Mouse (Mus musculus) heart, embryonic 11.5 days (tissue): ENCODE measurements around the gene Olfr159. TPM values are rescaled to one million over a fixed set of nuclear protein-coding genes. Genes with fewer than 3 reads are reported as not detected.

Experiments used
- ATAC-seq: fragments of 200-750 bp; cut with Nextera tagmentation; replicated peaks from 2 replicates; pipeline ENCODE4 v1.8.0; 2017; ENCODE audit warnings: moderate library complexity; ENCODE audit not compliant: insufficient number of reproducible peaks, low FRiP score, low TSS enrichment
- H3K27ac ChIP-seq: fragments of 300-500 bp; sonication (generic); 2 replicates; pipeline ENCODE4 v1.5.1; 2014; ENCODE audit warnings: mild to moderate bottlenecking, low read depth, low read length
- H3K27me3 ChIP-seq: fragments of 300-500 bp; sonication (generic); 2 replicates; pipeline ENCODE4 v1.6.1; 2014; ENCODE audit warnings: mild to moderate bottlenecking, low read length, mixed read lengths; ENCODE audit not compliant: control insufficient read depth, insufficient read depth
- H3K36me3 ChIP-seq: fragments of 300-500 bp; sonication (generic); 2 replicates; pipeline ENCODE4 v1.6.1; 2014; ENCODE audit warnings: mild to moderate bottlenecking, low read length, moderate library complexity, mixed read lengths; ENCODE audit not compliant: control insufficient read depth, insufficient read depth
- H3K4me1 ChIP-seq: fragments of 300-500 bp; sonication (generic); 2 replicates; pipeline ENCODE4 v1.6.1; 2014; ENCODE audit warnings: low read length; ENCODE audit not compliant: control insufficient read depth, insufficient read depth
- H3K4me2 ChIP-seq: fragments of 300-500 bp; sonication (generic); 2 replicates; pipeline ENCODE4 v1.6.1; 2014; ENCODE audit warnings: mild to moderate bottlenecking, moderate library complexity
- H3K4me3 ChIP-seq: fragments of 300-500 bp; sonication (generic); 2 replicates; pipeline ENCODE4 v1.5.1; 2014; ENCODE audit warnings: low read depth, low read length
- H3K9ac ChIP-seq: fragments of 300-500 bp; sonication (generic); 2 replicates; pipeline ENCODE4 v1.6.1; 2014; ENCODE audit warnings: mild to moderate bottlenecking, low read depth, low read length, moderate library complexity
- H3K9me3 ChIP-seq: fragments of 300-500 bp; sonication (generic); replicated peaks from 2 replicates; pipeline ENCODE4 v1.6.1; 2016; ENCODE audit warnings: low read length; ENCODE audit not compliant: control insufficient read depth
- WGBS: fragments of 180-500 bp; shearing (Covaris S2); extraction: QIAGEN DNeasy Blood & Tissue Kit; methylation state at CpG from one replicate; pipeline ENCODE4 v1.1.7; 2014; ENCODE audit not compliant: insufficient replicate concordance; 5-methylcytosine and 5-hydroxymethylcytosine counted together
- polyA plus RNA-seq: library from polyadenylated mRNA; unstranded; fragments of >200 nt; fragmentation: Nextera tagmentation; extraction: Ambion mirVana; gene quantifications from 2 replicates; pipeline ENCODE4 v1.2.1, GENCODE M21; 2014

Gene Olfr159
- polyA plus RNA-seq, 1 experiment from 2014 or later = not detected

DNA sequence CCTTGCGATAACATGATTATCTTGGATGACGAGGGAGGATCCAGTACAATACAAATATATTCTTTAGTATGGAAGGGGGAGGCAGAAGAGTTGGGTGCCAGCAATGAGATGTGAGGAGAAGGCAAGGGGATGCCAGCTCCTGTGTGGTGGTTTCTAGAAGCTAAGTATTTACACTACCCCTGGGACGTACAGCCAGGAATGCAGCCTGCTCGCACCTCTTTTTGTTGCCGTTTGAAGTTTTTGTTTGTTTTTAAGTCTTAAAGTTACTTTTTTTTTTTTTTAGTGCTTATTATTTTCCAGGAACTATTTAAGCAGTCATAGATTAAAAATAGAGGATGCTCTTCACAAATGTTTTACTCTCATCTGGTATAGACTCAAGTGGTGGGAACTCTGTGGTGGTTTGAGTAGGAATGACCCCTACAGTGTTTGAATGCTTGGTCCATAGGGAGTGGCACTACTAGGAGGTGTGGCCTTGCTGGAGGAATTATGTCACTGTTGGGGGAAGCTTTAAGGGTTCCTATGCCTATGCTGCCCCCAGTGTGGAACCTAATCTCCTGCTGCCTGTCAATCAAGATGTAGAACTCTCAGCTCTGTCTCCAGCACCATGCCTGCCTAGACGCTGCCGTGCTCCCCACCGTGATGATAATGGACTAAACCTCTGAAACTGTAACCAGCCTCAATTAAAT lies 31.7 kb downstream of the Olfr159 start:
- Histone ChIP-seq H3K36me3 (no peaks in the 10 kb centered on the region), H3K4me1 (no peaks in the 10 kb centered on the region), H3K9ac (no peak overlapping the region), H3K27ac (no peak overlapping the region), H3K4me2 (no peak overlapping the region), H3K9me3 (no peaks in the 10 kb centered on the region), H3K4me3 (no peak overlapping the region), H3K27me3 (no peaks in the 10 kb centered on the region)
- 46% methylated on average over 8 of the region's 8 CpGs for WGBS
- ATAC-seq = no peak

GRCm38 (mm10) chr4:43737144-43737543 lies 33.7 kb downstream of the Olfr159 start:
- no peak overlapping the region for H3K4me3 ChIP-seq
- no peaks in the 10 kb centered on the region for H3K9me3 ChIP-seq
- H3K4me2 ChIP-seq = no peak overlapping the region
- no peak for ATAC-seq
- H3K4me1 ChIP-seq = peaks cover 6% of the 10 kb centered on the region
- H3K9ac ChIP-seq = no peak overlapping the region
- no peak overlapping the region for H3K27ac ChIP-seq
- 73% methylated on average over 6 of the region's 6 CpGs for WGBS
- H3K36me3 ChIP-seq = no peaks in the 10 kb centered on the region
- no peaks in the 10 kb centered on the region for H3K27me3 ChIP-seq

DNA sequence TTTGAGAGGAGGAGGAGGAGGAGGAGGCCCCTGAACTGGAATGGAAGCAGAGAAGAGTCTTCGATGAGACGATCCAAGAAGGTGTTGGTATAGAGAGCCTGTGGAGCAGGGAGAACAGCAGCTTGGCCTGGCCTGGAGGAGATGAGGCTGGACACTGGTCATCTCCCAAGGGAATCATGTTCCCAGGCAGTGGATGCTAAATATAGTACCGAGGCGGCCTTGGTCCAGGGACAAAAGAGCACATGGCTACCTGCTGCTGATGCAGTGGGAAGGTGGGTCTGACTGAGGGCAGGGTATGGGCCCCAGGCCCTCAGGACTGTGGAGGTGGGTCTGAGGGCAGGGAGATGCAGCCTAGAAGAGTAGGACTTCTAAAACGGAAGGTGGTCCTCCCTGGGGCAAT lies 37.6 kb downstream of the Olfr159 start:
- no peak overlapping the region for H3K27ac ChIP-seq
- no peak for ATAC-seq

DNA sequence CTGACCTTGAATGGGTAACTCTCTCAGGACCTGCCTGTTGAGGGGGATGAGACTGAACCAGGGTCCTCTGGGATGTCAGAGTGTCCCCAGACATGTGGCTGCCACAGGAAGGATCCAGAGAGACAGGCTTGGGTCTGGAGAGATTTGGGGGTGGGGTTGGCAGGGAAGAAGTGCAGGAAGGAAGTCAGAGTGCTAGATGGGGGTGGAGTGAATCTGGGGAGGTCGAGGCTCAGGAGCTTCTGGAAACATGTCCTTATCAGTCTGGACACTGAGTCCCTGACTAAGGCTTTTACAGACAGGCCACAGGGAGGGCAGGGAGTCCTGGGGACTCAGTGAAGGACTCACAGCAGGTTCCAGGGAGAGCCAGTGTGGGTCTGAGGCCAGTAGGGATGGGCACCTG lies 38.6 kb downstream of the Olfr159 start:
- ATAC-seq = no peak
- no peak overlapping the region for H3K4me3 ChIP-seq
- WGBS = 4% methylated on average over 1 of the region's 1 CpGs
- no peaks in the 10 kb centered on the region for H3K36me3 ChIP-seq
- H3K9me3 ChIP-seq = no peaks in the 10 kb centered on the region
- H3K9ac ChIP-seq = no peak overlapping the region
- peaks cover 42% of the 10 kb centered on the region for H3K4me1 ChIP-seq
- H3K27ac ChIP-seq = no peak overlapping the region
- H3K27me3 ChIP-seq = no peaks in the 10 kb centered on the region
- H3K4me2 ChIP-seq = no peak overlapping the region

More for the DNA sequence above, 37.6 kb downstream of the Olfr159 start:
- Histone ChIP-seq H3K9me3 (no peaks in the 10 kb centered on the region), H3K36me3 (no peaks in the 10 kb centered on the region), H3K4me2 (no peak overlapping the region), H3K27me3 (no peaks in the 10 kb centered on the region), H3K9ac (no peak overlapping the region), H3K4me1 (peaks cover 33% of the 10 kb centered on the region), H3K4me3 (no peak overlapping the region)
- WGBS = 63% methylated on average over 5 of the region's 5 CpGs

DNA sequence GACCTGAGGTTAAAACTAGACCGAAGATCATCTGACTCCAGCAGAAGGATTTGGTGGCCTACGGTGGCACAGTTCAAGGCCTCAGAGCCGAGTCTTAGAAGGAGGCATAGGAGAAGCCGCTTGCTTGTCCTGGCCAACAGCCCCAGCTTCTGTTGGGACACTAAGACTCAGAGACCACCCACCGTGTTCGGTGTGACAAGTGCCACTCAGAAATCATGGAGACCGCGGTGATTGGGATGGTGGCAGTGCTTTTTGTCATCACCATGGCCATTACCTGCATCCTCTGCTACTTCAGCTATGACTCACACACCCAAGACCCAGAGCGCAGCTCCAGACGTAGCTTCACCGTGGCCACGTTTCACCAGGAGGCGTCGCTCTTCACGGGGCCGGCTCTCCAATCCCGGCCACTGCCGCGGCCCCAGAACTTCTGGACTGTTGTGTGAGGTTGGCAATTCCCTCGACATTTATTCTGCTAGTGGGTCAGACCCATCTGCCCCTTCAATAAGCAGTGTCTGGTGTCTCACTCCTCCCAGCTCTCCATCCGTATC lies 40.0 kb downstream of the Olfr159 start:
- H3K9ac ChIP-seq = no peak overlapping the region

GRCm38 (mm10) chr4:43729794-43730550 lies 40.8 kb downstream of the Olfr159 start, which contains the start of gene Spaar:
TSS of gene Spaar (plus strand) at chr4:43730034.
- ATAC-seq = no peak
- Histone ChIP-seq H3K9ac (0 out of 2 replicates have a peak within 1 kb of the TSS, but pooled peaks have one; percentile 56), H3K27ac (peak within 1 kb of the TSS; percentile 80), H3K27me3 (no peaks in the 10 kb centered on the region), H3K4me1 (peaks cover 48% of the 10 kb centered on the region), H3K4me2 (peak within 1 kb of the TSS; percentile 34), H3K9me3 (no peaks in the 10 kb centered on the region), H3K4me3 (no peak within 1 kb of the TSS), H3K36me3 (no peaks in the 10 kb centered on the region)
- 31% methylated on average over 14 of the region's 14 CpGs for WGBS

More for the DNA sequence above, 40.0 kb downstream of the Olfr159 start:
- Histone ChIP-seq H3K36me3 (no peaks in the 10 kb centered on the region), H3K9me3 (no peaks in the 10 kb centered on the region), H3K4me1 (peaks cover 48% of the 10 kb centered on the region), H3K4me2 (no peak overlapping the region; the same call in 1 of the 2 replicates), H3K4me3 (no peak overlapping the region), H3K27ac (no peak overlapping the region), H3K27me3 (no peaks in the 10 kb centered on the region)
- 50% methylated on average over 21 of the region's 21 CpGs for WGBS
- no peak for ATAC-seq

- Histone ChIP-seq H3K4me2 (no peak overlapping the region), H3K36me3 (no peaks in the 10 kb centered on the region), H3K9ac (no peak overlapping the region), H3K27me3 (no peaks in the 10 kb centered on the region), H3K27ac (peak overlapping the region; percentile 80), H3K4me3 (no peak overlapping the region), H3K4me1 (peaks cover 48% of the 10 kb centered on the region), H3K9me3 (no peaks in the 10 kb centered on the region)
- no peak for ATAC-seq
- whole genome bisulfite sequencing = 41% methylated on average over 3 of the region's 3 CpGs
Observed at GRCm38 (mm10) chr4:43729126-43729525, 41.7 kb downstream of the Olfr159 start.

GRCm38 (mm10) chr4:43728576-43728954 lies 42.2 kb downstream of the Olfr159 start:
- Histone ChIP-seq H3K4me2 (peak overlapping the region; percentile 27; the same call in 1 of the 2 replicates), H3K36me3 (no peaks in the 10 kb centered on the region), H3K4me3 (no peak overlapping the region), H3K9ac (0 out of 2 replicates have a peak overlapping the region, but pooled peaks have one; percentile 56), H3K27ac (peak overlapping the region; percentile 80), H3K4me1 (peaks cover 48% of the 10 kb centered on the region), H3K9me3 (no peaks in the 10 kb centered on the region), H3K27me3 (no peaks in the 10 kb centered on the region)
- WGBS = 17% methylated on average over 5 of the region's 5 CpGs
- ATAC-seq = peak; percentile 11; the same call in 1 of the 2 replicates
